9 mouse cellular contexts compared by ENCODE assay signal in the genomic region with DNA sequence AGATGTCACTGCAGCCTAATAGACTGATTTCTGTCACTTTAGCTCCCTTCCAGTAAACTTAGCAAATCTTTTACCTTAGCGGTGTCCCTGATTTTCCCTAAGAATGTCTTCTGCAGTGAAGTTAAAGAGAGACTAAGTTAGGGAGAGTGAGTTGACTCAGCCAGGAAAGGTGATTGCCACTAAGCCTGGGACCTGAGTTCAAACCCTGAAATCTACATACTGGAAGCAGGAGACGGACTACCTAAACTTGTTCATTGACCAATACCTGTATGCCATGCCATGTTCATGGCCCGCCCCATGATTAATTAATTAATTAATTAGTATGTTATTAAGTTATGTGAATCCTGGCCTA. TPM values are rescaled to one million over a fixed set of nuclear protein-coding genes. Genes with fewer than 3 reads are reported as not detected.
DNase-seq lines count a peak whose midpoint lies in the region; ATAC-seq and TF ChIP-seq lines count a peak whose summit lies in the region.
"Had no signal": no experiment of that assay in that cellular context is flagged by ENCODE, and none has a peak within 500 bp of the region (broad histone marks: within the 10 kb centered on the region; RNA-seq: fewer than 3 reads in every experiment).

No protein-coding gene starts in this region.

- H3K9ac ChIP-seq in forebrain, embryonic 15.5 days (replicated peaks): no peak overlapping the region

- H3K36me3 ChIP-seq in forebrain, embryonic 15.5 days: no peaks in the 10 kb centered on the region
- H3K36me3 ChIP-seq in thymus, adult 2 months (ENCODE audit: control insufficient read depth, insufficient read depth, low read length): no peaks in the 10 kb centered on the region

- no peak for TF ChIP-seq CTCF in thymus, adult 2 months (IDR thresholded peaks at IDR 0.05; ENCODE audit: borderline replicate concordance, control insufficient read depth, extremely low read depth, insufficient read depth, low read length, poor library complexity)

- no peak overlapping the region for H3K4me2 ChIP-seq in forebrain, embryonic 15.5 days (replicated peaks)

- no peaks in the 10 kb centered on the region for H3K9me3 ChIP-seq in forebrain, embryonic 15.5 days

- H3K27me3 ChIP-seq in forebrain, embryonic 15.5 days: no peaks in the 10 kb centered on the region
- H3K27me3 ChIP-seq in thymus, adult 2 months (ENCODE audit: control insufficient read depth, insufficient read depth, low read length): no peaks in the 10 kb centered on the region

- peak; percentile 62 to 68 for DNase-seq in left cerebral cortex, postnatal 14 days (ENCODE audit: low spot score in 2 of 2)
- DNase-seq in left cerebral cortex, adult 8-10 months (ENCODE audit: low spot score in 2 of 2): no peak
- DNase-seq in ZHBTc4 (ENCODE audit: low read depth, low spot score): peak; percentile 70
- peak; percentile 56 for DNase-seq in lung, postnatal 10 days
- DNase-seq in spleen, postnatal 10 days (ENCODE audit: low spot score in 2 of 2): no peak
- no peak for DNase-seq in layer of hippocampus, postnatal 25 days (ENCODE audit: extremely low spot score in 1 of 2, low spot score in 1 of 2)
- DNase-seq in thymus, adult 2 months: no peak

- peak; percentile 33; the same call in 1 of the 2 replicates for ATAC-seq in forebrain, embryonic 15.5 days (replicated peaks)

- no peak for TF ChIP-seq POLR2A in thymus, adult 2 months (IDR thresholded peaks at IDR 0.05; ENCODE audit: control insufficient read depth, extremely low read depth, insufficient read depth, low read length, poor library complexity)

- no peak overlapping the region for H3K4me3 ChIP-seq in forebrain, embryonic 15.5 days
- no peak overlapping the region for H3K4me3 ChIP-seq in thymus, adult 2 months (ENCODE audit: control insufficient read depth, insufficient read depth, low read length)
- H3K4me3 ChIP-seq: erythroblast, embryonic 14.5 days had no signal

- intact Hi-C loops in left cerebral cortex, postnatal 14 days (cut with DNase I): loop anchor here (2.0 to 5.0 kb wide), 2 partner anchors 293 to 453 kb away; no protein-coding TSS in a partner anchor

- H3K4me1 ChIP-seq in forebrain, embryonic 15.5 days: no peaks in the 10 kb centered on the region
- H3K4me1 ChIP-seq in thymus, adult 2 months (replicated peaks; ENCODE audit: control insufficient read depth, insufficient read depth, low read length): peaks cover 4% of the 10 kb centered on the region

- H3K27ac ChIP-seq in forebrain, embryonic 15.5 days (replicated peaks): no peak overlapping the region
- no peak overlapping the region for H3K27ac ChIP-seq in thymus, adult 2 months (ENCODE audit: control insufficient read depth, insufficient read depth, low read length)

- 63% methylated on average over 3 of the region's 3 CpGs for WGBS in forebrain, embryonic 15.5 days
- WGBS in thymus, adult 2 months: 64% methylated on average over 3 of the region's 3 CpGs

RNA-seq across cellular contexts. Expression of a gene that starts 26.6 kb away (rescaled TPM):
- 10 to 100 TPM; 76.1 to 87.2 TPM for total RNA-seq in left cerebral cortex, postnatal 14 days (2021)
- total RNA-seq in left cerebral cortex, adult 8-10 months (2022): 10 to 100 TPM; 63.7 to 73.2 (median 72.0) TPM
- 23.4 and 24.6 TPM in 2 replicates for polyA plus RNA-seq in forebrain, embryonic 15.5 days (2015; fragmentation: Nextera tagmentation; extraction: Ambion mirVana)
- total RNA-seq in layer of hippocampus, postnatal 25 days (2021): 10 to 100 TPM; 68.3 to 74.8 TPM
- 6.0 and 8.2 TPM in 2 replicates for polyA plus RNA-seq in thymus, adult 2 months (2012; rRNA removed)
- polyA plus RNA-seq: erythroblast, embryonic 14.5 days had no signal

RNA-seq across cellular contexts. Expression of a gene that starts 26.6 kb away (rescaled TPM):
- total RNA-seq in left cerebral cortex, postnatal 14 days (2021): 10 to 100 TPM; 24.2 to 26.9 TPM
- 10 to 100 TPM; 24.8 to 34.4 (median 28.8) TPM for total RNA-seq in left cerebral cortex, adult 8-10 months (2022)
- polyA plus RNA-seq in forebrain, embryonic 15.5 days (2015; fragmentation: Nextera tagmentation; extraction: Ambion mirVana): 16.6 and 20.7 TPM in 2 replicates
- 10 to 100 TPM; 21.1 to 24.9 TPM for total RNA-seq in layer of hippocampus, postnatal 25 days (2021)
- polyA plus RNA-seq in thymus, adult 2 months (2012; rRNA removed): 15.9 and 18.1 TPM in 2 replicates

Comparison
In these comparisons a context has a peak if more than half of its experiments do, and no peak if none do; other contexts are left out.
1. DNase-seq: peak in left cerebral cortex, postnatal 14 days (2 of 2), ZHBTc4 (single experiment) and lung, postnatal 10 days (single experiment); none in left cerebral cortex, adult 8-10 months (0 of 2), spleen, postnatal 10 days (0 of 2), layer of hippocampus, postnatal 25 days (0 of 2) and thymus, adult 2 months (single experiment).